Mouse (Mus musculus): ENCODE data around the gene Tenm1.

GRCm38 (mm10) chrX:42580521-42580920, 848.4 kb downstream of the Tenm1 start:
- TF ChIP-seq CTCF (IDR thresholded peaks at IDR 0.05; ENCODE audit: insufficient read depth, low read depth, low read length), result no peak
- TF ChIP-seq POLR2A (IDR thresholded peaks at IDR 0.05; ENCODE audit: insufficient read depth, low read depth, low read length), result no peak

Data from olfactory bulb, adult 2 months (tissue).